Mouse (Mus musculus) stomach, postnatal 0 days (tissue): ENCODE measurements around the gene Ehmt2.

Experiments
- CTCF ChIP-seq: IDR thresholded peaks from 2 replicates; pipeline ENCODE4 v1.5.1; 2016; ENCODE audit warnings: antibody characterized with exemption, low read depth, mild to moderate bottlenecking, moderate library complexity
- EP300 ChIP-seq: optimal IDR thresholded peaks from 2 replicates; pipeline ENCODE3; 2016; ENCODE audit warnings: antibody characterized with exemption

- TF ChIP-seq CTCF (no peak), EP300 (no peak)
These were observed 10.3 kb upstream of the Ehmt2 start for GRCm38 (mm10) chr17:34887942-34888341.
